Mouse (Mus musculus) CH12.LX (cell line): ENCODE measurements around the gene Arhgef3. TPM values are rescaled to one million over a fixed set of nuclear protein-coding genes. Genes with fewer than 3 reads are reported as not detected.
A peak's percentile ranks its signal among the peaks of the same experiment; 100 is the strongest.

ENCODE experiments used
- DNase-seq: peaks from one replicate; pipeline ENCODE4 v3.0.0-alpha.2; 2013; ENCODE audit errors: extremely low read depth
- H3K27ac ChIP-seq: 2 replicates; pipeline ENCODE4 v1.5.1; 2012; ENCODE audit warnings: low read depth, mild to moderate bottlenecking, control low read depth, moderate library complexity; ENCODE audit not compliant: insufficient read depth
- H3K27me3 ChIP-seq: replicated peaks from 2 replicates; pipeline ENCODE3; 2012; ENCODE audit warnings: inconsistent platforms
- H3K36me3 ChIP-seq, 2 experiments: replicated peaks in 1 of 2; 2 replicates each; pipeline versions ENCODE3 to v1.6.1; 2012; ENCODE audit warnings: inconsistent platforms in 1 of 2, low read length in 1 of 2, mild to moderate bottlenecking in 1 of 2, mixed read lengths in 1 of 2, moderate library complexity in 1 of 2; ENCODE audit not compliant: control insufficient read depth in 1 of 2, insufficient read depth in 1 of 2
- H3K4me1 ChIP-seq, 2 experiments: 2 replicates each; pipeline ENCODE4 v1.6.1; 2012; ENCODE audit warnings: inconsistent platforms in 1 of 2, moderate library complexity in 1 of 2; ENCODE audit not compliant: insufficient read depth in 2 of 2, control insufficient read depth in 1 of 2
- H3K4me2 ChIP-seq: 2 replicates; pipeline ENCODE4 v1.6.1; 2012; ENCODE audit warnings: low read depth, mild to moderate bottlenecking, control low read depth; ENCODE audit not compliant: poor library complexity, insufficient read depth, severe bottlenecking
- H3K4me3 ChIP-seq, 3 experiments: fragments of 150-350 bp in 1 of 3; sonication (generic) in 1 of 3; replicated peaks in 1 of 3; 2 replicates each; pipeline versions ENCODE3 to v1.5.1; 2011 to 2012; ENCODE audit warnings: low read depth in 2 of 3, low read length in 2 of 3, mild to moderate bottlenecking in 2 of 3, moderate library complexity in 2 of 3, control low read depth in 1 of 3, improper control_type of control experiment in 1 of 3, inconsistent platforms in 1 of 3, mixed read lengths in 1 of 3; ENCODE audit not compliant: poor library complexity in 1 of 3
- H3K79me2 ChIP-seq: replicated peaks from 2 replicates; pipeline ENCODE4 v1.6.1; 2012; ENCODE audit warnings: mild to moderate bottlenecking, moderate library complexity; ENCODE audit not compliant: control insufficient read depth, poor library complexity, insufficient read depth, severe bottlenecking; ENCODE audit errors: extremely low read depth
- H3K9ac ChIP-seq: 2 replicates; pipeline ENCODE4 v1.6.1; 2012; ENCODE audit warnings: low read depth, mild to moderate bottlenecking, control low read depth, moderate library complexity; ENCODE audit not compliant: insufficient read depth
- H3K9me3 ChIP-seq: replicated peaks from 2 replicates; pipeline ENCODE3; 2012; ENCODE audit warnings: low read length, inconsistent platforms, mixed read lengths
- BHLHE40 ChIP-seq: IDR thresholded peaks from 2 replicates; pipeline ENCODE4 v1.6.1; 2011; ENCODE audit warnings: mild to moderate bottlenecking, low read depth, low read length, improper control_type of control experiment
- CHD2 ChIP-seq: IDR thresholded peaks from 2 replicates; pipeline ENCODE4 v1.6.1; 2011; ENCODE audit warnings: low read length, improper control_type of control experiment
- CTCF ChIP-seq, 2 experiments: IDR thresholded peaks in 1 of 2; conservative IDR thresholded peaks in 1 of 2; 2 replicates each; pipeline ENCODE4 v1.5.1; 2011 to 2012; ENCODE audit warnings: low read depth in 2 of 2, low read length in 2 of 2, improper control_type of control experiment in 1 of 2, inconsistent platforms in 1 of 2, mild to moderate bottlenecking in 1 of 2, moderate library complexity in 1 of 2
- E2F4 ChIP-seq: IDR thresholded peaks from 2 replicates; pipeline ENCODE4 v1.6.1; 2011; ENCODE audit warnings: low read depth, low read length, improper control_type of control experiment; ENCODE audit not compliant: insufficient replicate concordance
- EP300 ChIP-seq: IDR thresholded peaks from 2 replicates; pipeline ENCODE4 v1.6.1; 2011; ENCODE audit warnings: low read length, improper control_type of control experiment
- ETS1 ChIP-seq: conservative IDR thresholded peaks from 2 replicates; pipeline ENCODE4 v1.6.1; 2012; ENCODE audit warnings: low read depth, mild to moderate bottlenecking, inconsistent platforms, low read length, improper control_type of control experiment, moderate library complexity
- IRF4 ChIP-seq: IDR thresholded peaks from 2 replicates; pipeline ENCODE4 v1.6.1; 2014; ENCODE audit warnings: low read depth, mild to moderate bottlenecking, inconsistent platforms, low read length, improper control_type of control experiment
- MAFK ChIP-seq: IDR thresholded peaks from 2 replicates; pipeline ENCODE4 v1.6.1; 2011; ENCODE audit warnings: low read length, improper control_type of control experiment; ENCODE audit not compliant: insufficient replicate concordance
- MAX ChIP-seq: IDR thresholded peaks from 2 replicates; pipeline ENCODE4 v1.6.1; 2011; ENCODE audit warnings: low read length, improper control_type of control experiment
- MEF2A ChIP-seq: IDR thresholded peaks from 2 replicates; pipeline ENCODE4 v1.6.1; 2014; ENCODE audit warnings: low read depth, mild to moderate bottlenecking, inconsistent platforms, low read length, improper control_type of control experiment, borderline replicate concordance
- MXI1 ChIP-seq: IDR thresholded peaks from 2 replicates; pipeline ENCODE4 v1.6.1; 2011; ENCODE audit warnings: mild to moderate bottlenecking, low read depth, low read length, improper control_type of control experiment
- NRF1 ChIP-seq: IDR thresholded peaks from 2 replicates; pipeline ENCODE4 v1.6.1; 2014; ENCODE audit warnings: low read depth, mild to moderate bottlenecking, inconsistent platforms, low read length, improper control_type of control experiment, moderate library complexity
- PAX5 ChIP-seq: IDR thresholded peaks from 2 replicates; pipeline ENCODE4 v1.6.1; 2012; ENCODE audit warnings: low read length, inconsistent platforms, mixed read lengths
- POLR2A ChIP-seq: IDR thresholded peaks from 2 replicates; pipeline ENCODE4 v1.6.1; 2011; ENCODE audit warnings: low read depth, mild to moderate bottlenecking, improper control_type of control experiment, low read length
- RAD21 ChIP-seq: IDR thresholded peaks from 2 replicates; pipeline ENCODE4 v1.6.1; 2011; ENCODE audit warnings: low read depth, mild to moderate bottlenecking, low read length, improper control_type of control experiment, moderate library complexity
- RCOR1 ChIP-seq: conservative IDR thresholded peaks from 2 replicates; pipeline ENCODE4 v1.6.1; 2012; ENCODE audit warnings: low read depth, mild to moderate bottlenecking, inconsistent platforms, low read length, improper control_type of control experiment
- SIN3A ChIP-seq: IDR thresholded peaks from 2 replicates; pipeline ENCODE4 v1.6.1; 2012; ENCODE audit warnings: low read length, improper control_type of control experiment, inconsistent platforms
- SMC3 ChIP-seq: IDR thresholded peaks from 2 replicates; pipeline ENCODE4 v1.6.1; 2011; ENCODE audit warnings: low read depth, low read length, improper control_type of control experiment
- TBP ChIP-seq: conservative IDR thresholded peaks from 2 replicates; pipeline ENCODE4 v1.6.1; 2011; ENCODE audit warnings: low read depth, low read length, improper control_type of control experiment
- USF2 ChIP-seq: conservative IDR thresholded peaks from 2 replicates; pipeline ENCODE4 v1.6.1; 2011; ENCODE audit warnings: low read depth, low read length, improper control_type of control experiment
- ZC3H11A ChIP-seq: IDR thresholded peaks from 2 replicates; pipeline ENCODE4 v1.6.1; 2012; ENCODE audit warnings: low read depth, mild to moderate bottlenecking, inconsistent platforms, low read length, improper control_type of control experiment
- ZKSCAN1 ChIP-seq: IDR thresholded peaks from 2 replicates; pipeline ENCODE4 v1.6.1; 2012; ENCODE audit warnings: low read depth, inconsistent platforms, low read length, improper control_type of control experiment, borderline replicate concordance
- ZMIZ1 ChIP-seq: IDR thresholded peaks from 2 replicates; pipeline ENCODE4 v1.6.1; 2012; ENCODE audit warnings: low read depth, mild to moderate bottlenecking, inconsistent platforms, low read length, improper control_type of control experiment
- ZNF384 ChIP-seq: IDR thresholded peaks from 2 replicates; pipeline ENCODE4 v1.6.1; 2012; ENCODE audit warnings: low read depth, low read length, improper control_type of control experiment, inconsistent platforms
- dilution Hi-C: fragments of 300-500 bp; cut with MboI; formaldehyde crosslinking; loops from 2 replicates; pipeline ENCODE4 v1.14.3; 2020; ENCODE audit warnings: low sequenced_read_pairs; ENCODE audit not compliant: extremely low pct_unique_long_range_greater_than_20kb, extremely low pct_ligation_motif_present
- in situ Hi-C: fragments of 300-500 bp; cut with MboI; formaldehyde crosslinking; loops from 3 replicates; pipeline ENCODE4 v1.14.3; 2019; ENCODE audit warnings: low sequenced_read_pairs, low pct_ligation_motif_present, low pct_unique_long_range_greater_than_20kb, mixed read lengths
- polyA plus RNA-seq: library from polyadenylated mRNA; unstranded; fragments of >175 nt; gene quantifications from 2 replicates; pipeline ENCODE4 v1.2.1, GENCODE M21; 2012; ENCODE audit warnings: low read depth; ENCODE audit not compliant: insufficient read length
- total RNA-seq, 2 experiments: library from RNA; depleted of rRNA; stranded (reverse); fragments of 300-350 nt in 1 of 2; fragments of >200 nt in 1 of 2; gene quantifications; 2 replicates each; pipeline ENCODE4 v1.2.3; 2012 to 2014

Arhgef3 gene
- total and polyA plus RNA-seq, 3 experiments, result 0.51 to 0.64 (median 0.62) TPM

DNA sequence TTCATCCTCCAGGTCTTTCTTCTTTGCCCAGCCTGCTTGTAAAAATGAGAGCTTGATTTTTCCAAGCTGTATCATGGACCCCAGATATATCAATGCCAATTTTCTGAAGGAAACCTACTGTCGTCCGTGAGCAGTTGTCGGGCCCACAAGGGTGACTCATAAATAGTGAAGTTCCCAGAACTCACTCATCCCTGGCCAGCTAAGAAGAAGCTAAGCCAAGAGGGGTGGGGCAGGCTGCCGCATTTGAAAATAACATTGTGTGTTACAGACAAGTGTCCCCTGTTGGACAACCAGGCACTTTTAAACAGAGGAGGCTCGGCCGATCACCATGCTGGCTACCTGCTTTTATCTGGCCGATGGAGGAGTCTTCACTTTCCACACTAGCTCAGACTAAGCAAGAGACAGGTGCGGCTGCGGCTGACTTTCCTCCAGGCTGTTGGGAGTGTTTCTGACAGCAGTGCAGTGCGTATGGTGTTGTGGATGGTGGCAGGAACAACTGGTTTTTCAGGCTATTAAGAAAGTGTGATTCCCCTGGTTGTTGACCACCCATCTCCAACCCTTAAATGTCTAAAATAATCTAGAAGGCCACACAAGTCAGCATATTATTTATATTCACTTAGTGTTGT lies 58.6 kb downstream of the Arhgef3 start:
- in situ Hi-C loops, result no loop called here
- Histone ChIP-seq H3K4me3 (no peak overlapping the region), H3K9me3 (no peaks in the 10 kb centered on the region), H3K4me2 (no peak overlapping the region), H3K79me2 (no peaks in the 10 kb centered on the region), H3K4me1 (peaks cover 0 to 30% of the 10 kb centered on the region in 2 experiments; a peak in 2 of 4 replicates), H3K36me3 (no peaks in the 10 kb centered on the region), H3K27ac (no peak overlapping the region), H3K9ac (no peak overlapping the region), H3K27me3 (peaks cover 23% of the 10 kb centered on the region)
- TF ChIP-seq MXI1 (no peak), E2F4 (no peak), CHD2 (no peak), MAX (no peak)
- dilution Hi-C loops, result no loop called here
- no peak for DNase-seq

GRCm38 (mm10) chr14:27174188-27174786 lies 59.6 kb downstream of the Arhgef3 start:
- H3K4me3 ChIP-seq, result no peak overlapping the region
- peak; percentile 68; the same call in 1 of the 2 replicates for TF ChIP-seq ZNF384
- peak; percentile 60; the same call in 1 of the 2 replicates for TF ChIP-seq MAFK
- no peak for TF ChIP-seq USF2
- TF ChIP-seq ETS1, result no peak
- TF ChIP-seq ZMIZ1, result no peak
- TF ChIP-seq ZKSCAN1, result no peak
- no peak for TF ChIP-seq CHD2
- H3K27me3 ChIP-seq, result peaks cover 22% of the 10 kb centered on the region
- no peaks in the 10 kb centered on the region for H3K9me3 ChIP-seq
- no peak for DNase-seq
- dilution Hi-C loops (no loop called here), in situ Hi-C loops (no loop called here)
- H3K4me2 ChIP-seq, result peak overlapping the region; percentile 26; the same call in 1 of the 2 replicates
- no peak overlapping the region for H3K9ac ChIP-seq
- no peaks in the 10 kb centered on the region for H3K79me2 ChIP-seq
- no peaks in the 10 kb centered on the region for H3K36me3 ChIP-seq
- peaks cover 0 to 33% of the 10 kb centered on the region in 2 experiments; a peak in 2 of 4 replicates for H3K4me1 ChIP-seq
- H3K27ac ChIP-seq, result no peak overlapping the region

DNA sequence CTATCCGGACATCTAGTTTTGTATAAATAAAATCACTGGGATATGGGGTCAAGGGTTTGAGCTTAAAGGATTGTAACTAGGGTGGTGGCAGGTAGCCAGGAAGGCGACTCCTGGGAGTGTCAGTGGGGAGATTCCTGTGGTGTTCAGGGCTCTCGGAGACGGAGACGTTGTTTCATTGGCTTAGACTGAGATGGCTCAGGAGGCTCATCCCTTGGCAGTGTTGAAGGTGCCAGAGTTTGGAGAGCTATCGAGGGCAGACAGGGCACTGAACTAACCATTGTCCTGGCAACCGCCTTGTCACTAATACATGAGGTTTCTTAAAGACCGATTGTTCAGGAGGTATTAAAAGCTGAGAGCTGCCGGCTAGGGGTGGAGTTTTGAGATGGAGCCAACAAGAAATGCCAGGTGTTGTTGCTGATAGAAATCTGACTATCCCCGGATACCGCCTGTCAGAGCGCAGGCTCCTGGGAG lies 60.2 kb downstream of the Arhgef3 start:
- no peak for DNase-seq
- in situ Hi-C loops (loop anchor here (5.0 to 25.0 kb wide), 2 partner anchors 63 to 412 kb away; partner anchors contain the start of gene Arhgef3), dilution Hi-C loops (no loop called here)
- Histone ChIP-seq H3K27me3 (peaks cover 20% of the 10 kb centered on the region), H3K4me2 (peak overlapping the region; percentile 26; the same call in 1 of the 2 replicates), H3K27ac (no peak overlapping the region), H3K9me3 (no peaks in the 10 kb centered on the region), H3K36me3 (no peaks in the 10 kb centered on the region), H3K79me2 (no peaks in the 10 kb centered on the region), H3K9ac (no peak overlapping the region), H3K4me3 (no peak overlapping the region), H3K4me1 (peaks cover 0 to 33% of the 10 kb centered on the region in 2 experiments; a peak in 2 of 4 replicates)
- no peak for TF ChIP-seq IRF4
- no peak for TF ChIP-seq ETS1
- TF ChIP-seq CTCF (conservative IDR thresholded peaks at IDR 0.05 in 1 of 2, IDR thresholded peaks at IDR 0.05 in 1 of 2; ENCODE audit: low read depth in 2 of 2, low read length in 2 of 2), result no peak
- TF ChIP-seq TBP, result no peak
- no peak for TF ChIP-seq ZNF384
- TF ChIP-seq PAX5, result no peak
- no peak for TF ChIP-seq USF2
- TF ChIP-seq MAX, result no peak
- no peak for TF ChIP-seq RAD21
- no peak for TF ChIP-seq SMC3
- no peak for TF ChIP-seq ZMIZ1
- TF ChIP-seq NRF1, result no peak
- no peak for TF ChIP-seq MEF2A
- TF ChIP-seq SIN3A, result no peak
- no peak for TF ChIP-seq POLR2A
- no peak for TF ChIP-seq BHLHE40
- TF ChIP-seq EP300, result no peak
- no peak for TF ChIP-seq ZC3H11A
- no peak for TF ChIP-seq RCOR1
